Mouse (Mus musculus) midbrain, embryonic 12.5 days (tissue): ENCODE measurements around the gene App. TPM values are rescaled to one million over a fixed set of nuclear protein-coding genes. Genes with fewer than 3 reads are reported as not detected.

Experiments used
- ATAC-seq: fragments of 200-750 bp; cut with Nextera tagmentation; 2 replicates; pipeline ENCODE4 v1.8.0; 2017; ENCODE audit warnings: low read depth, moderate TSS enrichment, moderate library complexity; ENCODE audit not compliant: low FRiP score
- H3K27ac ChIP-seq: fragments of 300-500 bp; sonication (generic); replicated peaks from 2 replicates; pipeline ENCODE4 v1.5.1; 2016; ENCODE audit warnings: mild to moderate bottlenecking
- H3K27me3 ChIP-seq: fragments of 300-500 bp; sonication (generic); 2 replicates; pipeline ENCODE4 v1.6.1; 2016; ENCODE audit warnings: mild to moderate bottlenecking
- H3K36me3 ChIP-seq: fragments of 300-500 bp; sonication (generic); 2 replicates; pipeline ENCODE4 v1.6.1; 2016
- H3K4me1 ChIP-seq: fragments of 300-500 bp; sonication (generic); 2 replicates; pipeline ENCODE4 v1.6.1; 2016
- H3K4me2 ChIP-seq: fragments of 300-500 bp; sonication (generic); replicated peaks from 2 replicates; pipeline ENCODE4 v1.6.1; 2016; ENCODE audit warnings: mild to moderate bottlenecking, moderate library complexity
- H3K4me3 ChIP-seq: fragments of 300-500 bp; sonication (generic); 2 replicates; pipeline ENCODE4 v1.5.1; 2016; ENCODE audit warnings: mild to moderate bottlenecking
- H3K9ac ChIP-seq: fragments of 300-500 bp; sonication (generic); replicated peaks from 2 replicates; pipeline ENCODE4 v1.6.1; 2016; ENCODE audit warnings: mild to moderate bottlenecking, moderate library complexity
- H3K9me3 ChIP-seq: fragments of 300-500 bp; sonication (generic); 2 replicates; pipeline ENCODE4 v1.6.1; 2016; ENCODE audit warnings: mild to moderate bottlenecking
- WGBS: fragments of 180-500 bp; shearing (Covaris S2); methylation state at CpG from one replicate; pipeline ENCODE4 v1.1.7; 2016; 5-methylcytosine and 5-hydroxymethylcytosine counted together
- polyA plus RNA-seq: library from polyadenylated mRNA; unstranded; fragments of >200 nt; fragmentation: Nextera tagmentation; extraction: Ambion mirVana; gene quantifications from 2 replicates; pipeline ENCODE4 v1.2.1, GENCODE M21; 2016

App gene
- polyA plus RNA-seq, 1 experiment from 2014 or later: 218 TPM

- ATAC-seq: no peak
- H3K4me3 ChIP-seq: no peak overlapping the region
- H3K9me3 ChIP-seq: no peaks in the 10 kb centered on the region
- peaks cover 24% of the 10 kb centered on the region for H3K4me1 ChIP-seq
- no peak overlapping the region for H3K4me2 ChIP-seq
- WGBS: 81% methylated on average over 9 of the region's 9 CpGs
- no peaks in the 10 kb centered on the region for H3K27me3 ChIP-seq
- no peaks in the 10 kb centered on the region for H3K36me3 ChIP-seq
- no peak overlapping the region for H3K27ac ChIP-seq
- H3K9ac ChIP-seq: no peak overlapping the region
These were observed 24.7 kb downstream of the App start for GRCm38 (mm10) chr16:85148615-85149508.

- H3K4me2 ChIP-seq: no peak overlapping the region
- no peaks in the 10 kb centered on the region for H3K36me3 ChIP-seq
- no peak for ATAC-seq
- 88% methylated on average over 4 of the region's 4 CpGs for WGBS
- H3K27ac ChIP-seq: no peak overlapping the region
- no peaks in the 10 kb centered on the region for H3K27me3 ChIP-seq
- H3K4me1 ChIP-seq: peaks cover 27% of the 10 kb centered on the region
- no peak overlapping the region for H3K9ac ChIP-seq
- no peak overlapping the region for H3K4me3 ChIP-seq
- H3K9me3 ChIP-seq: no peaks in the 10 kb centered on the region
These were observed 26.1 kb downstream of the App start for GRCm38 (mm10) chr16:85147440-85147839.

GRCm38 (mm10) chr16:85145771-85146178, 27.8 kb downstream of the App start:
- 30% methylated on average over 11 of the region's 11 CpGs for WGBS
- H3K4me1 ChIP-seq: peaks cover 14% of the 10 kb centered on the region
- H3K9me3 ChIP-seq: no peaks in the 10 kb centered on the region
- no peak for ATAC-seq
- no peak overlapping the region for H3K4me3 ChIP-seq
- H3K27me3 ChIP-seq: no peaks in the 10 kb centered on the region
- H3K9ac ChIP-seq: no peak overlapping the region
- peak overlapping the region; percentile 31 for H3K4me2 ChIP-seq
- H3K27ac ChIP-seq: no peak overlapping the region
- no peaks in the 10 kb centered on the region for H3K36me3 ChIP-seq

GRCm38 (mm10) chr16:85145369-85145768, 28.2 kb downstream of the App start:
- H3K4me3 ChIP-seq: no peak overlapping the region
- H3K4me2 ChIP-seq: peak overlapping the region; percentile 31
- H3K9ac ChIP-seq: no peak overlapping the region
- WGBS: 40% methylated on average over 11 of the region's 11 CpGs
- H3K4me1 ChIP-seq: peaks cover 13% of the 10 kb centered on the region
- ATAC-seq: peak; percentile 65
- no peaks in the 10 kb centered on the region for H3K36me3 ChIP-seq
- H3K27me3 ChIP-seq: no peaks in the 10 kb centered on the region
- no peaks in the 10 kb centered on the region for H3K9me3 ChIP-seq
- no peak overlapping the region for H3K27ac ChIP-seq

- WGBS: 77% methylated on average over 6 of the region's 6 CpGs
- H3K36me3 ChIP-seq: no peaks in the 10 kb centered on the region
These were observed 29.2 kb downstream of the App start for GRCm38 (mm10) chr16:85144401-85144800.

GRCm38 (mm10) chr16:85143863-85144262, 29.7 kb downstream of the App start:
- H3K4me2 ChIP-seq: no peak overlapping the region
- WGBS: 84% methylated on average over 3 of the region's 3 CpGs
- no peaks in the 10 kb centered on the region for H3K36me3 ChIP-seq
- no peak overlapping the region for H3K9ac ChIP-seq
- ATAC-seq: no peak
- H3K27me3 ChIP-seq: no peaks in the 10 kb centered on the region
- H3K9me3 ChIP-seq: no peaks in the 10 kb centered on the region
- H3K4me3 ChIP-seq: no peak overlapping the region
- H3K27ac ChIP-seq: no peak overlapping the region
- peaks cover 23% of the 10 kb centered on the region for H3K4me1 ChIP-seq

More at GRCm38 (mm10) chr16:85144401-85144800, 29.2 kb downstream of the App start:
- Histone ChIP-seq H3K9me3 (no peaks in the 10 kb centered on the region), H3K4me2 (no peak overlapping the region), H3K4me3 (no peak overlapping the region), H3K27ac (no peak overlapping the region), H3K4me1 (peaks cover 19% of the 10 kb centered on the region), H3K27me3 (no peaks in the 10 kb centered on the region), H3K9ac (no peak overlapping the region)
- no peak for ATAC-seq

- Histone ChIP-seq H3K36me3 (no peaks in the 10 kb centered on the region), H3K4me2 (no peak overlapping the region), H3K9ac (no peak overlapping the region), H3K27me3 (no peaks in the 10 kb centered on the region), H3K4me1 (peaks cover 23% of the 10 kb centered on the region), H3K4me3 (no peak overlapping the region), H3K9me3 (no peaks in the 10 kb centered on the region), H3K27ac (no peak overlapping the region)
- no peak for ATAC-seq
- WGBS: 80% methylated on average over 3 of the region's 3 CpGs
These were observed 30.4 kb downstream of the App start for GRCm38 (mm10) chr16:85143188-85143587.

GRCm38 (mm10) chr16:85141404-85141803, 32.2 kb downstream of the App start:
- no peak overlapping the region for H3K9ac ChIP-seq
- H3K36me3 ChIP-seq: no peaks in the 10 kb centered on the region
- H3K4me3 ChIP-seq: no peak overlapping the region
- no peak for ATAC-seq
- peaks cover 23% of the 10 kb centered on the region for H3K4me1 ChIP-seq
- no peaks in the 10 kb centered on the region for H3K27me3 ChIP-seq
- WGBS: 92% methylated on average over 4 of the region's 4 CpGs
- H3K27ac ChIP-seq: no peak overlapping the region
- no peaks in the 10 kb centered on the region for H3K9me3 ChIP-seq
- H3K4me2 ChIP-seq: no peak overlapping the region

- no peak overlapping the region for H3K4me3 ChIP-seq
- ATAC-seq: peak; percentile 80
- 26% methylated on average over 9 of the region's 9 CpGs for WGBS
- H3K4me2 ChIP-seq: peak overlapping the region; percentile 22; the same call in 1 of the 2 replicates
- no peaks in the 10 kb centered on the region for H3K27me3 ChIP-seq
- no peak overlapping the region for H3K9ac ChIP-seq
- peaks cover 15% of the 10 kb centered on the region for H3K4me1 ChIP-seq
- no peaks in the 10 kb centered on the region for H3K36me3 ChIP-seq
- H3K27ac ChIP-seq: no peak overlapping the region
- no peaks in the 10 kb centered on the region for H3K9me3 ChIP-seq
These were observed 34.4 kb downstream of the App start for GRCm38 (mm10) chr16:85139178-85139604.

GRCm38 (mm10) chr16:85137348-85137747, 36.2 kb downstream of the App start:
- no peaks in the 10 kb centered on the region for H3K27me3 ChIP-seq
- no peaks in the 10 kb centered on the region for H3K9me3 ChIP-seq
- H3K4me1 ChIP-seq: peaks cover 21% of the 10 kb centered on the region
- ATAC-seq: no peak
- no peak overlapping the region for H3K4me2 ChIP-seq
- no peak overlapping the region for H3K4me3 ChIP-seq
- no peaks in the 10 kb centered on the region for H3K36me3 ChIP-seq
- H3K27ac ChIP-seq: no peak overlapping the region
- 86% methylated on average over 11 of the region's 11 CpGs for WGBS
- H3K9ac ChIP-seq: no peak overlapping the region

- H3K27ac ChIP-seq: no peak overlapping the region
- WGBS: 84% methylated on average over 4 of the region's 4 CpGs
These were observed 37.5 kb downstream of the App start for GRCm38 (mm10) chr16:85136046-85136445.

GRCm38 (mm10) chr16:85133468-85133881, 40.1 kb downstream of the App start:
- no peak overlapping the region for H3K4me3 ChIP-seq
- H3K9ac ChIP-seq: no peak overlapping the region
- H3K27me3 ChIP-seq: no peaks in the 10 kb centered on the region
- H3K9me3 ChIP-seq: no peaks in the 10 kb centered on the region
- no peak overlapping the region for H3K4me2 ChIP-seq
- H3K4me1 ChIP-seq: peaks cover 14% of the 10 kb centered on the region
- ATAC-seq: no peak
- peak overlapping the region; percentile 20 for H3K27ac ChIP-seq
- no peaks in the 10 kb centered on the region; the same call in 1 of the 2 replicates for H3K36me3 ChIP-seq
- whole genome bisulfite sequencing: 68% methylated on average over 5 of the region's 5 CpGs

More at GRCm38 (mm10) chr16:85136046-85136445, 37.5 kb downstream of the App start:
- Histone ChIP-seq H3K36me3 (no peaks in the 10 kb centered on the region), H3K4me1 (peaks cover 21% of the 10 kb centered on the region), H3K9me3 (no peaks in the 10 kb centered on the region), H3K4me2 (no peak overlapping the region), H3K4me3 (no peak overlapping the region), H3K27me3 (no peaks in the 10 kb centered on the region), H3K9ac (no peak overlapping the region)
- ATAC-seq: no peak
